Mouse (Mus musculus) heart, postnatal 0 days (tissue): ENCODE data around the gene Tcf19. TPM values are rescaled to one million over a fixed set of nuclear protein-coding genes. Genes with fewer than 3 reads are reported as not detected.
A peak's percentile ranks its signal among the peaks of the same experiment; 100 is the strongest.
"Not testable (repeated sequence)": the region's sequence is repeated elsewhere in the genome, so short reads cannot be mapped to it uniquely, and the experiment has no call there.

ENCODE experiments used
- ATAC-seq: fragments of 200-750 bp; cut with Nextera tagmentation; 2 replicates; pipeline ENCODE4 v1.8.0; 2017; ENCODE audit warnings: low read depth, moderate number of reproducible peaks, moderate library complexity; ENCODE audit not compliant: insufficient read depth
- DNase-seq: peaks from one replicate; pipeline ENCODE4 v3.0.0-alpha.2; 2016; ENCODE audit warnings: low spot score
- H3K27ac ChIP-seq: fragments of 300-500 bp; sonication (generic); 2 replicates; pipeline ENCODE4 v1.5.1; 2014; ENCODE audit warnings: low read depth, mild to moderate bottlenecking
- H3K27me3 ChIP-seq: fragments of 300-500 bp; sonication (generic); 2 replicates; pipeline ENCODE4 v1.6.1; 2014; ENCODE audit warnings: low read length, mixed read lengths; ENCODE audit not compliant: control insufficient read depth, insufficient read depth
- H3K36me3 ChIP-seq: fragments of 300-500 bp; sonication (generic); replicated peaks from 2 replicates; pipeline ENCODE4 v1.6.1; 2014; ENCODE audit warnings: low read length, mixed read lengths; ENCODE audit not compliant: control insufficient read depth, insufficient read depth
- H3K4me1 ChIP-seq: fragments of 300-500 bp; sonication (generic); 2 replicates; pipeline ENCODE4 v1.6.1; 2014; ENCODE audit warnings: antibody characterized with exemption; ENCODE audit not compliant: control insufficient read depth, insufficient read depth
- H3K4me2 ChIP-seq: fragments of 300-500 bp; sonication (generic); 2 replicates; pipeline ENCODE4 v1.6.1; 2014; ENCODE audit warnings: low read depth, mild to moderate bottlenecking, low read length, moderate library complexity
- H3K4me3 ChIP-seq: fragments of 300-500 bp; sonication (generic); 2 replicates; pipeline ENCODE4 v1.5.1; 2014; ENCODE audit warnings: low read depth, low read length
- H3K9ac ChIP-seq: fragments of 300-500 bp; sonication (generic); replicated peaks from 2 replicates; pipeline ENCODE4 v1.6.1; 2014; ENCODE audit warnings: low read depth, low read length, mixed read lengths
- H3K9me3 ChIP-seq: fragments of 300-500 bp; sonication (generic); replicated peaks from 2 replicates; pipeline ENCODE4 v1.6.1; 2016; ENCODE audit warnings: low read length; ENCODE audit not compliant: control insufficient read depth
- CTCF ChIP-seq: IDR thresholded peaks from 2 replicates; pipeline ENCODE4 v1.5.1; 2016; ENCODE audit warnings: antibody characterized with exemption, control low read depth, low read depth
- EP300 ChIP-seq: IDR thresholded peaks from 2 replicates; pipeline ENCODE4 v1.6.1; 2016; ENCODE audit warnings: antibody characterized with exemption, low read depth
- WGBS: fragments of 180-500 bp; shearing (Covaris S2); extraction: QIAGEN DNeasy Blood & Tissue Kit; methylation state at CpG from one replicate; pipeline ENCODE4 v1.1.7; 2014; 5-methylcytosine and 5-hydroxymethylcytosine counted together
- polyA plus RNA-seq: library from polyadenylated mRNA; unstranded; fragments of >200 nt; fragmentation: Nextera tagmentation; extraction: Ambion mirVana; gene quantifications from 2 replicates; pipeline ENCODE4 v1.2.1, GENCODE M21; 2015
- total RNA-seq: library from RNA; depleted of rRNA; stranded (reverse); fragments of >200 nt; gene quantifications from 2 replicates; pipeline ENCODE4 v1.2.3, GENCODE M21; 2014; ENCODE audit warnings: low replicate concordance; rRNA removed

Gene Tcf19
- total and polyA plus RNA-seq, 2 experiments from 2014 or later: 21.3 to 68.0 TPM

DNA sequence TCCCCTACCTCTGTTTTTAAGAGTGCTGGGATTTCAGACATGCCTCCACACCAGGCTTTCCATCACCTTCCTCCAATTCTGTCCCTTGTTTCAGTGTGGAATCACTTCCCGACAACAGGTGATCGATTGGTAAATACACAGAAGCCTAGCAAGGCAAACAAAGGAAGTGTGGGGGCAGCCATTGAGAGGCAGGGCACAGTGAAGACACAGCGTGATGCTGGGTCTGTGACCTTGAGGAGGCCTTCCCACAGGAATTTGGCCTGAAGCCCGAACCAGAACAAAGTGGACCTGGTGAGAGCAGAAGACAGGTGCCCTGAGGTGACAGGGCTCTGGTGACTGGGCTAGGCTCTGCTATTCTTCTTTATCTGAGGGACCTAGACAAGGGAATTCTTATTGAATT lies 30.9 kb downstream of the Tcf19 start:
- peak; percentile 89 for ATAC-seq
- Histone ChIP-seq H3K27ac (peak overlapping the region; percentile 60), H3K9me3 (no peaks in the 10 kb centered on the region), H3K36me3 (no peaks in the 10 kb centered on the region), H3K9ac (no peak overlapping the region), H3K27me3 (no peaks in the 10 kb centered on the region), H3K4me3 (no peak overlapping the region), H3K4me2 (no peak overlapping the region), H3K4me1 (no peaks in the 10 kb centered on the region)
- DNase-seq: peak; percentile 84
- TF ChIP-seq CTCF: no peak
- no peak for TF ChIP-seq EP300
- WGBS: 36% methylated on average over 4 of the region's 4 CpGs

DNA sequence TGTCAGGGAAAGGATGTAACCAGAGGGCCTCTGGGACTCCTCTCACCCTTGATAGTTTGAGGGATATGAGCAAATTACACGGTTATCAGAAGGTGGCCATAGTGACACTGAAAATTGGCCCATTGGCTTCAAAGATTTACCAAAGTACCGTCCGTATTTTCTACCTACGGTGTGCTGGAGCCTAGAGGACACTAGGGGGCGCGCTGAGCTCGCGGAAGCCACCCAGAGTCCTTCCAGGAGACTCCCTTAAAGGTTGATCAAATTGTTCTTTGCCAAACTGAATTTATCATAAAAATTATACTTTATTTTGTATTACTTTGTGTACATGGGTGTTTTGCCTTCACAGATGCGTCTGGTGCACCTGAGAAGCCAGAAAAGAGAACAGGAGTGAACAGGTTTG lies 32.6 kb downstream of the Tcf19 start:
- H3K4me1 ChIP-seq: no peaks in the 10 kb centered on the region
- H3K4me2 ChIP-seq: no peak overlapping the region
- no peak overlapping the region for H3K4me3 ChIP-seq
- H3K9me3 ChIP-seq: no peaks in the 10 kb centered on the region
- H3K27me3 ChIP-seq: no peaks in the 10 kb centered on the region
- no peak overlapping the region for H3K27ac ChIP-seq
- ATAC-seq (peak; percentile 66), DNase-seq (peak; percentile 55)
- no peak overlapping the region for H3K9ac ChIP-seq
- 1% methylated on average over 9 of the region's 9 CpGs for WGBS
- H3K36me3 ChIP-seq: no peaks in the 10 kb centered on the region
- TF ChIP-seq CTCF (peak; percentile 86), EP300 (no peak)

DNA sequence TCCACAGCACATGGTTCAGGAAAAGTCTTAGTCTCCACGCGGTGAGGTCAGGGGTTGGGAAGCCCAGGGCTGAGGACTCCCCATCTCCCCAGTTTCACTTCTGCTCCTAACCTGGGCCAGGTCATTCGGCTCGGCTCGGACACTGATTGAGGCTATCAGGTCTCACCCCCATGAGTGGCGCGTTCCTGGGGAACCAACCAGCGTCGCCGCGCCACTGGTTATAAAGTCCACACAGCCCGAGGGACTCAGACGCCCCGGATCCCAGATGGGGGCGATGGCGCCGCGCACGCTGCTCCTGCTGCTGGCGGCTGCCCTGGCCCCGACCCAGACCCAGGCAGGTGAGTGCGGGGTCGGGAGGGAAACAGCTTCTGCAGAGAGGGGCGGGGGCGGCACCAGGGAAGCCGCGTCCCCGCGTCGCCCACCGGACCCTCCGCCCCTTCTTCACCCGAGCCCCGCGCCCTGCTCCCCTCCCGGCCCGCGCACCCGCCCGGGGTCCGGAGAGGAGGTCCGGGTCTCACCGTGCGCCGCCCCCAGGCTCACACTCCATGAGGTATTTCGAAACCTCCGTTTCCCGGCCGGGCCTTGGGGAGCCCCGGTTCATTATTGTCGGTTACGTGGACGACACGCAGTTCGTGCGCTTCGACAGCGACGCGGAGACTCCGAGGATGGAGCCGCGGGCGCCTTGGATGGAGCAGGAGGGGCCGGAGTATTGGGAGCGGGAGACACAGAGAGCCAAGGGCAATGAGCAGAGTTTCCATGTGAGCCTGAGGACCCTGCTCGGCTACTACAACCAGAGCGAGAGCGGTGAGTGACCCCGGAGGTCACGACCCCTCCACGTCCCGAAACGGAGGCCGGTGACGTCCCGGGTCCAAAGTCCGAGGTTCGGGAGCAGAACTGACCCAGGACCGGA lies 46.5 kb downstream of the Tcf19 start, which contains the start of gene H2-Q10:
Gene H2-Q10, plus strand, starts transcription at position 248 of the 910 bp plus-strand sequence.
- DNase-seq (no peak), ATAC-seq (no peak)
- Histone ChIP-seq H3K36me3 (no peaks in the 10 kb centered on the region), H3K4me2 (peak within 1 kb of the TSS; percentile 82), H3K27ac (no peak within 1 kb of the TSS), H3K9ac (no peak within 1 kb of the TSS), H3K9me3 (no peaks in the 10 kb centered on the region), H3K27me3 (peaks cover 18% of the 10 kb centered on the region), H3K4me3 (peak within 1 kb of the TSS; percentile 54), H3K4me1 (peaks cover 6% of the 10 kb centered on the region; the same call in 1 of the 2 replicates)
- TF ChIP-seq CTCF (no peak), EP300 (no peak)
- 3% methylated on average over 63 of the region's 80 CpGs for WGBS

DNA sequence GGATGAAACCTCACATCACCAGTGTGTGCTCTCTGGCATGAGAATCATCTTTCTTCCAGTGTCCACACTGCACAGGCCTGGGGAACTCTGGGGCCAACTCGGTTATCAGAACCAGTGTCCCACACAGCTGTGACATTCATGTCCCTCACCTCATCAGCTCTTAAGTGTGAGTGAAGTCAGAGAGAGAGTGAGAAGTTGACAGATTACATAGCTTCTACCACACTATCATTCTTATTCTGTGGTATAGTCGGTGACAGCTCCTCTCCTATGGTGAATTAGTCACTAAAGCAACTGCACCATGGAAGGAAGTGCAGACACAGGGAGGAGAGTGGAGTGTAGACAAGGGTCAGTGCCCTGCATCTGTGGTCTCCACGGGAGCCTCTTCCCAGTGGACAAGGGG lies 47.7 kb downstream of the Tcf19 start:
- DNase-seq: peak; percentile 5
- not testable (repeated sequence) for H3K9me3 ChIP-seq, H3K27ac ChIP-seq, H3K4me2 ChIP-seq, H3K4me1 ChIP-seq, H3K4me3 ChIP-seq, H3K36me3 ChIP-seq, ATAC-seq, H3K9ac ChIP-seq
- 31% methylated on average over 3 of the region's 3 CpGs for WGBS
- peaks cover 18% of the 10 kb centered on the region for H3K27me3 ChIP-seq

DNA sequence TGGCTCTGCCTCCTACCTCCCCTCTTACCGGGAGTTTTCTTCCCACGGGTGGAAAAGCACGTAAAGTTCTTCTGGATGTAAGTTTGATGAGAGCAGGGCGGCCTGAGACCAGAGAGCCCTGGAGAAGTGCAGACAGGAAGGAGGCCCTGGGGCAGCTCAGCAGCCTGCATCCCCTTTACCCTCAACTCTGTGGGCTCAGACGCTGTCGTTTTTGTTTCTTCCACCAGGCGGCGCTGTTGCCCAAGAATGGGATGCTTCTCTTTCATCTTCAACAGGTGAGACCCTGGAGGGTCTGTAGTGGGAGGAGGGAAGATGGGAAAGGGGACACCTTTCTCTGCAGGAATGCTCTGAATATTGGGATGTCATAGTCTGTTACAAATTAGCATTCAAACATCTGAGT lies 51.0 kb downstream of the Tcf19 start:
- H3K9ac ChIP-seq, H3K36me3 ChIP-seq, ATAC-seq, H3K4me2 ChIP-seq, H3K27ac ChIP-seq, H3K4me3 ChIP-seq, DNase-seq, H3K4me1 ChIP-seq, H3K9me3 ChIP-seq: not testable (repeated sequence)
- peak; percentile 70 for TF ChIP-seq CTCF
- peaks cover 15% of the 10 kb centered on the region for H3K27me3 ChIP-seq
- 6% methylated on average over 8 of the region's 8 CpGs for WGBS

Other genes with a start within 250 kb of the Tcf19 start
- gene H2-Q1, start 196.4 kb downstream of the Tcf19 start, total RNA-seq: not detected in 2 replicates
- not detected in 2 replicates for gene H2-Q1, start 196.4 kb downstream of the Tcf19 start, polyA plus RNA-seq
- not detected in 2 replicates for gene H2-Q2, start 174.6 kb downstream of the Tcf19 start, total RNA-seq
- gene H2-Q2, start 174.6 kb downstream of the Tcf19 start, polyA plus RNA-seq: 0.14 and 0.22 TPM in 2 replicates
- 6.9 and 19.7 TPM in 2 replicates for gene H2-Q4, start 137.2 kb downstream of the Tcf19 start, total RNA-seq
- gene H2-Q4, start 137.2 kb downstream of the Tcf19 start, polyA plus RNA-seq: 2.2 and 2.8 TPM in 2 replicates
- gene H2-Q6, start 92.0 kb downstream of the Tcf19 start, total RNA-seq: 0.19 and 1.8 TPM in 2 replicates
- 0.26 TPM in 2 replicates for gene H2-Q6, start 92.0 kb downstream of the Tcf19 start, polyA plus RNA-seq
- gene H2-Q7, start 77.7 kb downstream of the Tcf19 start, total RNA-seq: not detected in 2 replicates
- gene H2-Q7, start 77.7 kb downstream of the Tcf19 start, polyA plus RNA-seq: 1.1 TPM in 2 replicates
- gene H2-Q10, start 46.7 kb downstream of the Tcf19 start, total RNA-seq: not detected in 2 replicates
- 0.10 and 0.11 TPM in 2 replicates for gene H2-Q10, start 46.7 kb downstream of the Tcf19 start, polyA plus RNA-seq
- gene Pou5f1, start 10.8 kb downstream of the Tcf19 start, total RNA-seq: not detected in 2 replicates
- gene Pou5f1, start 10.8 kb downstream of the Tcf19 start, polyA plus RNA-seq: not detected in 2 replicates
- gene Cchcr1, start 276 bp upstream of the Tcf19 start, total RNA-seq: 4.8 and 30.8 TPM in 2 replicates
- 4.5 and 4.8 TPM in 2 replicates for gene Cchcr1, start 276 bp upstream of the Tcf19 start, polyA plus RNA-seq
- gene Psors1c2, start 16.4 kb upstream of the Tcf19 start, total RNA-seq: 1.3 TPM in 1 of 2 replicates, not detected in the other
- 0.14 TPM in 1 of 2 replicates, not detected in the other for gene Psors1c2, start 16.4 kb upstream of the Tcf19 start, polyA plus RNA-seq
- 0.23 and 0.89 TPM in 2 replicates for gene Cdsn, start 35.3 kb upstream of the Tcf19 start, total RNA-seq
- gene Cdsn, start 35.3 kb upstream of the Tcf19 start, polyA plus RNA-seq: 0.37 and 0.48 TPM in 2 replicates
- gene 2300002M23Rik, start 50.6 kb upstream of the Tcf19 start, total RNA-seq: not detected in 2 replicates
- gene 2300002M23Rik, start 50.6 kb upstream of the Tcf19 start, polyA plus RNA-seq: not detected in 2 replicates
- gene Sfta2, start 84.7 kb upstream of the Tcf19 start, total RNA-seq: not detected in 2 replicates
- gene Sfta2, start 84.7 kb upstream of the Tcf19 start, polyA plus RNA-seq: not detected in 2 replicates
- gene Gm9573, start 109.8 kb upstream of the Tcf19 start, total RNA-seq: not detected in 2 replicates
- gene Gm9573, start 109.8 kb upstream of the Tcf19 start, polyA plus RNA-seq: not detected in 2 replicates
- gene Mucl3, start 126.9 kb upstream of the Tcf19 start, total RNA-seq: not detected in 2 replicates
- not detected in 2 replicates for gene Mucl3, start 126.9 kb upstream of the Tcf19 start, polyA plus RNA-seq
- 25.5 and 59.8 TPM in 2 replicates for gene Vars2, start 150.8 kb upstream of the Tcf19 start, total RNA-seq
- 9.4 and 9.8 TPM in 2 replicates for gene Vars2, start 150.8 kb upstream of the Tcf19 start, polyA plus RNA-seq
- gene Gtf2h4, start 156.9 kb upstream of the Tcf19 start, total RNA-seq: 21.0 and 24.2 TPM in 2 replicates
- 18.0 and 21.2 TPM in 2 replicates for gene Gtf2h4, start 156.9 kb upstream of the Tcf19 start, polyA plus RNA-seq
- gene Ddr1, start 187.8 kb upstream of the Tcf19 start, total RNA-seq: 105 and 206 TPM in 2 replicates
- 63.9 and 71.8 TPM in 2 replicates for gene Ddr1, start 187.8 kb upstream of the Tcf19 start, polyA plus RNA-seq